Mouse (Mus musculus): ENCODE results near the gene Prkab1. TPM values are rescaled to one million over a fixed set of nuclear protein-coding genes. Genes with fewer than 3 reads are reported as not detected.

Gene Prkab1
- polyA plus RNA-seq, 1 experiment from 2014 or later, result 84.0 TPM

Other genes with a start within 250 kb of the Prkab1 start
- 36.0 and 39.4 TPM in 2 replicates for gene Cit, start 179.2 kb downstream of the Prkab1 start, polyA plus RNA-seq (2016; fragmentation: Nextera tagmentation; extraction: Ambion mirVana)
- gene Tmem233, start 58.7 kb upstream of the Prkab1 start, polyA plus RNA-seq (2016; fragmentation: Nextera tagmentation; extraction: Ambion mirVana), result not detected in 2 replicates